Mouse (Mus musculus) skeletal muscle tissue, adult 2 months (tissue): ENCODE data around the gene Lrch3.
"Not testable (repeated sequence)": the region's sequence is repeated elsewhere in the genome, so short reads cannot be mapped to it uniquely, and the experiment has no call there.

Experiments used
- DNase-seq: peaks from one replicate; pipeline ENCODE4 v3.0.0-alpha.2; 2012; ENCODE audit warnings: low read depth, low spot score

The Lrch3 gene

GRCm38 (mm10) chr16:32913212-32913611, 688 bp upstream of the Lrch3 start:
- DNase-seq = no peak

- no peak for DNase-seq
These were observed 1.6 kb downstream of the Lrch3 start for GRCm38 (mm10) chr16:32915292-32916068.

DNA sequence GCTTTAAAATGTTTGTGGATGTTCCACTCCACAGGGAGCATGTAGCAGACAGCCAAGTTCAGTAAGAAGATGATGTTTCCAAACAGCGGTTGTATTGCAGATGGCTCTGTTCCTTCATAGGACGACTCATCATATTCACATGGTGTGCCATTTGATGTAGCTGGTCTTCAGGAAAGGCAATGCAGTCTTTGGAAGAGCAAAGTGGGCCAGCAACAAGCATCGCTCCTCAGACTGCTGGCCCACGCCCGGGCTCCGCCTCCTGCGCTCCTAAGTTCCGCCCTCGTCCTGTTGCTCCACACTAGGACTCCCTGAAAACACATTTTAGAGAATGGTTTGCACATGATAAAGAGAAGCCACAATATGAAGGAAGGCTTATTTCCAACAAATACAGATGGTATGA, 12.7 kb downstream of the Lrch3 start:
- not testable (repeated sequence) for DNase-seq

DNA sequence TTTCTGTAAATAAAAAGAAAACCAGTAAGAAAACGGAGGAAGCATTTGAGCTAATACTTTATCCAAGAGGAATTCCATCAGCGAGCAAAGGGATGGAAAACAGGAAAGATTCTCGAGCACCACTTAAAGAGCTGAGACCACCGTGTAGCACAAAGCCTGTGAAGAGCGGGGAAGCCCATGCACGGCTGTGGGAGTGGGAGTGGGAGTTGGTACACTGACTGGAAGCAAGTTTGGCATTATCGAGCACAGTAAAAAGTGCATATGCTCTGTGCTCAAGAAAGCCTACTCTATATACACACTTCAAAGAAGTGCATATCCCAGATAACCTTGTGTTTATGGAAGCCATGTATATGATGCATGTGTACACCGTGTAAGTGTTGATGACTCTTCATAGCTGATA, 13.1 kb downstream of the Lrch3 start:
- no peak for DNase-seq

DNA sequence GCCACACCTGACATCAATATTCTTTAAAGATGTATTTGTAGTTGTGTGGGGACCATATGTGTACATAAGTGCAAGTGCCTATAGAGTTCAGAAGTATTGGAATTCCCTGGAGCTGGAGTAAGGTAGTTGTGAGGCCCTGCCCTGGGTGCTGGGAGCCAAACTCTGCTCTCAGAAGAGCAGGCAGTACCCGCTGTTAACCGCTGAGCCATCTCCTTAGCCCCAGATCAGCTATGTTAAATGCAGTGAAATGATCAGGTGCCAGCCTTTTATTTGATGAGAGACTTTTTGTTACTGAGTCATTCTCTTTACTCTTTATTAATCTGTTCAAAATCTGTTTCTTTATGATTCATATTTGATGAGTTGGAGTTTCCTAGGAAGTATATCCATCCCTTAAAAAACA, 16.0 kb downstream of the Lrch3 start:
- DNase-seq = no peak

DNA sequence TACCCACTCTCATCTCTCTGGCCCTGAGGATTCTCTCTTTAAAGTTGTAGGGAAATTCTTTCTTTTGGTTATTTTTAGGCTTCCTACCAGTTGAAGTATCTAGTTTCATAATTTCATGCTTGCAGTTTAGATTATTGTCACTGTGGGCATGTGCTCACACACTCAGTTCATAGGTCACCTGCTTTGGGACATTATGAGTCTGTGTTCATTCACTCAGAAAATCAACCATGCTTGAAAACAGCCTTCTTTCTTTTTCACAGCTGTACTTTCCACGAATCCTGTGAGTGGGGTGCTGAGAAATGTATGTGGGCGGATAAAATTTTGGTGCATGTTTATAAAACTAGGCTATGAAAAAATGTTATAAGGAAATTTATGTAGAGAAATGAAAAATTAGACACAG, 20.6 kb downstream of the Lrch3 start:
- DNase-seq = no peak

DNA sequence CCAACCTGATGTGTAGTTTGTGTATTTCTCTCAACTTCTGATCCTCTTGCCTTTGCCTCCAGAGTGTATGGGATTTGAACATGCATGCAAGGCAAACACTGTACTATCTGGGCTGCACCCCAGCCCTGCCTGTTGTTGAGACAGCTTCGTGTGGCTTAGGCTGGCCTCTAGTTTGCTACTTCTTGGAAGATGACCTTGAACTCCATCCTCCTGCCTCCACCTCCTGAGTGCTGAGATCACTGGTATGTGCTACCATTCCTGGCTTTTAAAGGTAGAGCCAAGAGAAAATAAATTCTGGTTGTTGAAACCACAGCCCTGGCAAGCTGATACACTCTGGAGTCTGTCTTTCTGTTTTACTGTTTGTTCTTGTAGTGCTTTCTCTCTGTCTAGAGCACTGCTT, 21.2 kb downstream of the Lrch3 start:
- DNase-seq = no peak

DNA sequence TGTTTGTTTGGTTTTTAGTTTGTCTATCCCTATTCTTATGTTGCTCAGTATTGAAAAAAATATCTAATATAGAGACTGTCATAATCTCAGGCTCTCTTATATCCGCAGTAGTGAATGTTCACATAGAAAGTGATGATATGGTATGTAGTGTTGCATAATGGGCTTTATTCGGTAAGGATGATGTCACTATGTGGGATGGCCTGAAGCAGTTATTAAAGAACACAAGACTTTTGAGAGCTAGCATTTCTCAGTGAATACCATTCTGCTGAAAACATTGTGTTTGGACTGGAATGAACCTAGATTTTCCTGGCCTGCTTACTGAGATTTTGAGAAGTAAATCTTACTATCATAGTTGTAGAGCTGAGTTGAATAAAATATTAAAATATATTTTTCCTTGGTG, 23.5 kb downstream of the Lrch3 start:
- DNase-seq = peak; percentile 53

DNA sequence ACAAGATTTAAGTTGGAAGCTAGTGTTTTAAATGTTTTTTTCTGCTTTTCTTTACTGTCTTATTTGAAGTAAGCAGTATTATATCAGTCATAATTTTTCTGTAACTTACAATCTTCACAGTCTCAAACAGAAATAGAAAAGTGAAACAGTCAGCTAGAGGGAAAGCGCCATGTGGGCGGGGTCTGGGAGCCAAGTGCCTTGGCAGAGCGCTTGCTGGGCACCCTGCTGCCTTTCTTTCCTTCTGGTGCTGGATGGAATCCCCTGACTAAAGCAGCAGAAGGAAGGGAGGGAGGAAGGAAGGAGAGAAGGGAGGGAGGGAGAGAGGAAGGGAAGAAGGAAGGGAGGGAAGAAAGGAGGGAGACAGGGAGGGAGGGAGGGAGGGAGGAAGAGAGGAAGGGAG, 25.4 kb downstream of the Lrch3 start:
- not testable (repeated sequence) for DNase-seq

- not testable (repeated sequence) for DNase-seq
These were observed 25.8 kb downstream of the Lrch3 start for GRCm38 (mm10) chr16:32939716-32940115.

GRCm38 (mm10) chr16:32941226-32941625, 27.3 kb downstream of the Lrch3 start:
- not testable (repeated sequence) for DNase-seq

DNA sequence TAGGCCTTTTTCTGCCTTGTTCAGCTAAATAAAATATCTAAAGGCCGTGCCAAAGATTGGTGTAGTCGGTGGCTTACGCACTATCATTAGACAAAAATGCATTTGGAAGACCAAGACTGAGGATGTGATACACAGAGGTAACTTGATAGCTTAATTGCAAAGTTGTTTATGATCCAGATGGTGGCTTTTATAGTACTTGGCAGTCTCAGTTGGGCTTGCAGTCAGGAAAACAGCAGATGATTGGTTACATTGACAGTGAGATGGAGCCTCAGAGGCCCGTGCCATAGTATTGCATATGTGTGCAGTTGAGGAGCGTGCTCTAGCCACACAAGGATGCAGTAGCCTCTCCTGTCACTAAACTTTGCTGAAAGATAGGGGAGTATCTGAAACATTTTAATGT, 28.8 kb downstream of the Lrch3 start:
- DNase-seq = peak; percentile 51

GRCm38 (mm10) chr16:32945379-32945778, 31.5 kb downstream of the Lrch3 start:
- no peak for DNase-seq

DNA sequence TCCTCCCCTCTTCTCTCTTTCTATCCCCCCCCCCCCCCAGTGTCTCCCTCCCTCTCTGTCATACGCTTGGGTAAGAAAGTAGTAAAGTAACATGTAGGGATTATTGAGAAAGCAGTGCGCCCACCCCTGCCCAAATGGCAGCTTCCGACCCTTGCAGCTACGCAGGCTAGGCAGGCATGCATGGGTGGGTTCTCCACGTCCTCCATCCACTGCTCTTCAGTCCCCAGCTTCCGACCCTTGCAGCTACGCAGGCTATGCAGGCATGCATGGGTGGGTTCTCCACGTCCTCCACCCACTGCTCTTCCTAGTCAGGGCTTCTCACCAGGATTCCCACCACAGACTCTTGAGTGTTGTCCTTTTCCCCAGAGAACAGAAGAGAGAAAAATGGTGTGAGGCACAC, 34.1 kb downstream of the Lrch3 start:
- DNase-seq = no peak

GRCm38 (mm10) chr16:32948656-32949055, 34.8 kb downstream of the Lrch3 start:
- DNase-seq = no peak

- DNase-seq = no peak
These were observed 35.4 kb downstream of the Lrch3 start for GRCm38 (mm10) chr16:32949281-32949680.

GRCm38 (mm10) chr16:32951074-32951473, 37.2 kb downstream of the Lrch3 start:
- DNase-seq = no peak

DNA sequence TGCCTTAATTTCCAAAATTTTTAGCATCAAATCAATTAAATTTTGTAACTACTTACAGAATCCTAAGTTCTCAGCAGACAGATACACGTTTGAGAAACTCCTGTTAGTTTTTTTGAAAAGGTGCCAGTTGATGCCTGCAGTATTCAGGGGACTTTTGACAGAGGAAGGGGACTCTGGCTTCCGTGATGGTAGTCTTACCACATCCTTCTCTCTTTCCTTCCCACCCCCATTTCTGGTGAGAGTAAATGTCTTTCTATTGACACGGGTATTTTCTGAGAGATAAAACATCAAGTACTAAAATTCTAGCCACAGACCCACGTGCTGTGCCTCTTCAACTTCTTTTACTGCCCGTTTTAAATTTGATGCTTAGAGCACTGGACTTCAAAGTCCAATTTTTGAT, 39.9 kb downstream of the Lrch3 start:
- DNase-seq = no peak

- no peak for DNase-seq
These were observed 40.4 kb downstream of the Lrch3 start for GRCm38 (mm10) chr16:32954304-32954703.

DNA sequence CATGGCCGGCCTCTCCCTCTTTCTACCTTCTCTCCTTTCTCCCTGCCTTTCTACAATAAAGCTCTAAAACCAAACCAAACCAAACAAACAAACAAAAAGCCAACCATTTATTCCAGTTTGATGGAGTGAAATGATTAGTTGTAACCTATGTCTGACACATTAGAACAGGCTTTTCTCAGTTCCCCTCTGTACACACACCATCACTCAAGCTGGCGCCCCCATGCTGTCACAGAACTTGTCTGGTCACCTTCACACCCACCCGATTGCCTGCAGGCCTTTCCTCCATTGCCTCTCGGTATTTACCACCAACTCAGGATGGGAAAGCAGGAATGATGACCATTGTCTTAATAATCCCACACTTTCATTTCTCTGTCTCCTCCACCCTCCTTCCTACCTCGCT, 43.0 kb downstream of the Lrch3 start:
- no peak for DNase-seq

- DNase-seq = no peak
These were observed 58.6 kb downstream of the Lrch3 start for GRCm38 (mm10) chr16:32972535-32972934.

DNA sequence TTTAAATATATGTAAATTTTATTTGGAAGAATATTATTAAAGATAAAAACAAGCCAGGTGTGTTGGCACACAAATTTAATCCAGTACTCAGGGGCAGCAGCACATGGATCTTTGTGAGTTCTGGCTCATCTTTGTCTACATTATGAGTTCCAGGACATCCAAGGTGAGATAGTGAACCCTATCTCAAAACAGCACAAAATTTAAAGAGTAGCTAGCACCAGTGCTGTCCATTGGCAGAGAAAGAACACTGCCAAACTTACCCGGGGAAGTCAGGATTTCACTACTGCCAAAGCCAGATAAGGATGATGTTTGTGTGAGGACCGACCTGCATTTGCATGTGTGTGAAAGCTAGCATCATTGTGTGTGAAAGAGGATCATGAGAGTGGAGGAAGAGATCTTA, 59.1 kb downstream of the Lrch3 start:
- DNase-seq = no peak

- DNase-seq = no peak
These were observed 66.3 kb downstream of the Lrch3 start for GRCm38 (mm10) chr16:32980227-32980626.

DNA sequence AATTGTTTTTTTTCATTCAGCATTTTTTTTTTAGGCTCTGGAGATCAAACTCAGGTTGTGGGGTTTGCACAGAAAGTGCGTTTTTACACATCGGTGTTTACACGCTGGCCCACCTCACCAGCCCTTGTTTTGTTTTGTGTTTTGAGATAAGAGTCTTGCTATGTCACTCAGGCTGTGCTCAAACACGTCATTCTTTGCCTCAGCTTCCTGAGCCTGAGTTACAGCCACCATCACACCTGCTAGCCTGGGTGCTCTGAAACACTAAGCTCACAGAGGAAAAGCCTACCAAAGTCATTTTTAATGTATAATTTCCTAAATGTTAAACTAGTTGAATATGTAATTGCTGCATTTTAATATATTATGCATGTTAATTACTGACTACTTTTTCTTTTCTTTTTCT, 67.5 kb downstream of the Lrch3 start:
- DNase-seq = no peak
